Mouse (Mus musculus) liver, adult 2 months (tissue): Measurements from ENCODE around the gene Tlx2.

Experiments
- CTCF ChIP-seq: fragments of 200-500 bp; IDR thresholded peaks from 2 replicates; pipeline ENCODE4 v1.5.1; 2011; ENCODE audit warnings: low read depth, low read length, control low read depth
- POLR2A ChIP-seq: fragments of 200-500 bp; IDR thresholded peaks from 2 replicates; pipeline ENCODE4 v1.6.1; 2011; ENCODE audit warnings: low read length, control low read depth; ENCODE audit not compliant: insufficient read depth; ENCODE audit errors: extremely low read depth

DNA sequence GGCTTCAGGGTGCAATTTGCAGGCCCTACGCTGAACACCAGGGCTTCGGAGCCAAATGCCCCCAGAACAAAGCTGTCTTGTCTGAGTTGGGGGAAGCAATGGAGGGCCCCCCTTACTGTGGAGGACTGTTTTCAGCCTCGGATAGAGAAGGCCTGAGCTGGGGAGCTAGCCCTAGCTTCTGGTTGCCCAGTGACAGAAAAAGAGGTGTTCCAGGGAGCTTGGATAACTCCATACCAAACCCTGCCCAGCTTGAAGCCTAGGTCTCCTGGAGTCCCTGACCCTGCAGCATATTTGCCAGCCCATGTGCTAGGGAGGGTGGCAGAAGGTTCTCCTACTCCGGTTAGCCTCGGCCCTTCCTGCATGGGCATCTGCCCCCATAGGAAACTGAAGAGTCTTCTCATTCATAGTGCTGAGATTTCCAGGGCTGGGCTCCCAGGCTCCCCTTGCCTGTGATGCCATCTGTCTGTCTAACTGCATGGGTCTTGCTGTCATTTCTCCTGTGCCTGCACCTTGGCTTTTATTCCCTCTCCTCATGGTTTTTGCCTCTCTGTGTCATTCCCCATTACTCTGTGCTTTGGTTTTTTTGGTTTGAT lies 35.5 kb downstream of the Tlx2 start:
- TF ChIP-seq CTCF (no peak), POLR2A (no peak)
